Mouse (Mus musculus) midbrain, postnatal 0 days (tissue): Measurements from ENCODE around the gene Slc27a4. TPM values are rescaled to one million over a fixed set of nuclear protein-coding genes. Genes with fewer than 3 reads are reported as not detected.

Experiments
- ATAC-seq: fragments of 200-750 bp; cut with Nextera tagmentation; 2 replicates; pipeline ENCODE4 v1.8.0; 2017; ENCODE audit warnings: moderate number of reproducible peaks, mild to moderate bottlenecking, moderate TSS enrichment, moderate library complexity; ENCODE audit not compliant: low FRiP score
- DNase-seq: peaks from one replicate; pipeline ENCODE4 v3.0.0-alpha.2; 2015; ENCODE audit warnings: low spot score
- H3K27ac ChIP-seq: fragments of 300-500 bp; sonication (generic); 2 replicates; pipeline ENCODE4 v1.5.1; 2014; ENCODE audit warnings: low read depth, mild to moderate bottlenecking, low read length, mixed read lengths
- H3K27me3 ChIP-seq: fragments of 300-500 bp; sonication (generic); 2 replicates; pipeline ENCODE4 v1.6.1; 2014; ENCODE audit warnings: low read length, control low read depth, mixed read lengths; ENCODE audit not compliant: insufficient read depth
- H3K36me3 ChIP-seq: fragments of 300-500 bp; sonication (generic); 2 replicates; pipeline ENCODE4 v1.6.1; 2014; ENCODE audit warnings: low read length, control low read depth, mixed read lengths; ENCODE audit not compliant: insufficient read depth
- H3K4me1 ChIP-seq: fragments of 300-500 bp; sonication (generic); 2 replicates; pipeline ENCODE4 v1.6.1; 2014; ENCODE audit warnings: mild to moderate bottlenecking, control low read depth, antibody characterized with exemption, low read length, mixed read lengths; ENCODE audit not compliant: insufficient read depth
- H3K4me2 ChIP-seq: fragments of 300-500 bp; sonication (generic); 2 replicates; pipeline ENCODE4 v1.6.1; 2014; ENCODE audit warnings: low read depth, mild to moderate bottlenecking, low read length, mixed read lengths; ENCODE audit not compliant: poor library complexity, severe bottlenecking
- H3K4me3 ChIP-seq: fragments of 300-500 bp; sonication (generic); 2 replicates; pipeline ENCODE4 v1.5.1; 2014; ENCODE audit warnings: low read depth, mild to moderate bottlenecking, low read length, moderate library complexity
- H3K9ac ChIP-seq: fragments of 300-500 bp; sonication (generic); replicated peaks from 2 replicates; pipeline ENCODE4 v1.6.1; 2014; ENCODE audit warnings: mild to moderate bottlenecking, low read length, moderate library complexity, mixed read lengths; ENCODE audit not compliant: poor library complexity, severe bottlenecking
- H3K9me3 ChIP-seq: fragments of 300-500 bp; sonication (generic); 2 replicates; pipeline ENCODE4 v1.6.1; 2016; ENCODE audit warnings: low read length, control low read depth
- CTCF ChIP-seq: IDR thresholded peaks from 2 replicates; pipeline ENCODE4 v1.5.1; 2016; ENCODE audit warnings: antibody characterized with exemption, mild to moderate bottlenecking
- WGBS: fragments of 180-500 bp; shearing (Covaris S2); extraction: QIAGEN DNeasy Blood & Tissue Kit; methylation state at CpG from one replicate; pipeline ENCODE4 v1.1.7; 2014; 5-methylcytosine and 5-hydroxymethylcytosine counted together
- polyA plus RNA-seq: library from polyadenylated mRNA; unstranded; fragments of >200 nt; fragmentation: Nextera tagmentation; extraction: Ambion mirVana; gene quantifications from 2 replicates; pipeline ENCODE4 v1.2.1, GENCODE M21; 2015
- total RNA-seq: library from RNA; depleted of rRNA; stranded (reverse); fragments of >200 nt; gene quantifications from 2 replicates; pipeline ENCODE4 v1.2.3, GENCODE M21; 2014

Gene Slc27a4
- total and polyA plus RNA-seq, 2 experiments from 2014 or later, result 48.5 to 128 TPM

GRCm38 (mm10) chr2:29817426-29818232 lies 15.2 kb downstream of the Slc27a4 start:
- DNase-seq (peak; percentile 87), ATAC-seq (peak; percentile 69)
- 36% methylated on average over 8 of the region's 8 CpGs for WGBS
- H3K9me3 ChIP-seq, result no peaks in the 10 kb centered on the region
- peak overlapping the region; percentile 9; the same call in 1 of the 2 replicates for H3K4me2 ChIP-seq
- peaks cover 12% of the 10 kb centered on the region; the same call in 1 of the 2 replicates for H3K4me1 ChIP-seq
- H3K27me3 ChIP-seq, result no peaks in the 10 kb centered on the region
- TF ChIP-seq CTCF, result peak; percentile 85
- no peak overlapping the region for H3K4me3 ChIP-seq
- H3K36me3 ChIP-seq, result peaks cover 41% of the 10 kb centered on the region
- peak overlapping the region; percentile 70; the same call in 1 of the 2 replicates for H3K27ac ChIP-seq
- no peak overlapping the region for H3K9ac ChIP-seq

- Histone ChIP-seq H3K36me3 (peaks cover 26% of the 10 kb centered on the region), H3K9me3 (no peaks in the 10 kb centered on the region), H3K27ac (peak overlapping the region; percentile 91), H3K27me3 (no peaks in the 10 kb centered on the region), H3K4me2 (peak overlapping the region; percentile 77; the same call in 1 of the 2 replicates), H3K4me3 (no peak overlapping the region), H3K9ac (no peak overlapping the region), H3K4me1 (peaks cover 12% of the 10 kb centered on the region; the same call in 1 of the 2 replicates)
- DNase-seq (no peak), ATAC-seq (no peak)
- no peak for TF ChIP-seq CTCF
- 11% methylated on average over 2 of the region's 2 CpGs for WGBS
These were observed 16.9 kb downstream of the Slc27a4 start for GRCm38 (mm10) chr2:29819363-29819762.

GRCm38 (mm10) chr2:29820025-29820817 lies 17.8 kb downstream of the Slc27a4 start, which contains the start of gene Urm1:
TSS of gene Urm1 (plus strand) at chr2:29820075.
- Histone ChIP-seq H3K27me3 (no peaks in the 10 kb centered on the region), H3K9ac (peak within 1 kb of the TSS; percentile 71), H3K27ac (peak within 1 kb of the TSS; percentile 91), H3K4me3 (peak within 1 kb of the TSS; percentile 44), H3K36me3 (peaks cover 18% of the 10 kb centered on the region), H3K9me3 (no peaks in the 10 kb centered on the region), H3K4me2 (peak within 1 kb of the TSS; percentile 77), H3K4me1 (peaks cover 12% of the 10 kb centered on the region; the same call in 1 of the 2 replicates)
- WGBS, result under 1% methylated on average over 34 of the region's 35 CpGs
- TF ChIP-seq CTCF, result peak; percentile 34
- ATAC-seq (peak; percentile 79), DNase-seq (peak; percentile 89)

GRCm38 (mm10) chr2:29826318-29826925 lies 24.0 kb downstream of the Slc27a4 start:
- peak overlapping the region; percentile 63 for H3K9ac ChIP-seq
- WGBS, result 8% methylated on average over 11 of the region's 11 CpGs
- no peak for DNase-seq

GRCm38 (mm10) chr2:29826926-29827708 lies 24.7 kb downstream of the Slc27a4 start:
- peak; percentile 99 for DNase-seq
- WGBS, result under 1% methylated on average over 48 of the region's 48 CpGs
- Histone ChIP-seq H3K27me3 (no peaks in the 10 kb centered on the region), H3K9ac (peak overlapping the region; percentile 76), H3K36me3 (no peaks in the 10 kb centered on the region), H3K27ac (peak overlapping the region; percentile 86), H3K4me3 (peak overlapping the region; percentile 87), H3K4me1 (peaks cover 3% of the 10 kb centered on the region; the same call in 1 of the 2 replicates), H3K9me3 (no peaks in the 10 kb centered on the region), H3K4me2 (peak overlapping the region; percentile 77)
- peak; percentile 48 for TF ChIP-seq CTCF
- peak; percentile 96 for ATAC-seq

More at GRCm38 (mm10) chr2:29826318-29826925, 24.0 kb downstream of the Slc27a4 start:
- Histone ChIP-seq H3K9me3 (no peaks in the 10 kb centered on the region), H3K27me3 (no peaks in the 10 kb centered on the region), H3K36me3 (no peaks in the 10 kb centered on the region), H3K4me3 (peak overlapping the region; percentile 87), H3K4me2 (peak overlapping the region; percentile 56), H3K27ac (peak overlapping the region; percentile 86), H3K4me1 (peaks cover 3% of the 10 kb centered on the region; the same call in 1 of the 2 replicates)
- peak; percentile 48; the same call in 1 of the 2 replicates for ATAC-seq
- TF ChIP-seq CTCF, result no peak
